Comparison of ENCODE assay signal across 16 mouse cellular contexts in genomic region chr4:98063280-98063679, GRCm38 (mm10).
"Had no signal": no experiment of that assay in that cellular context is flagged by ENCODE, and none has a peak within 500 bp of the region (broad histone marks: within the 10 kb centered on the region; RNA-seq: fewer than 3 reads in every experiment).

No protein-coding gene starts in this region.

- H3K9me3 ChIP-seq: hindbrain, embryonic 15.5 days; limb, embryonic 10.5 days; liver, embryonic 15.5 days; lung, embryonic 15.5 days; midbrain, embryonic 12.5 days; neural tube, embryonic 13.5 days had no signal

- H3K27ac ChIP-seq: hindbrain, embryonic 15.5 days; left cerebral cortex, adult 2 months; limb, embryonic 10.5 days; liver, embryonic 15.5 days; lung, embryonic 15.5 days; midbrain, embryonic 12.5 days had no signal

- H3K4me1 ChIP-seq: hindbrain, embryonic 15.5 days; liver, embryonic 15.5 days; midbrain, embryonic 12.5 days; neural tube, embryonic 13.5 days had no signal

- H3K4me3 ChIP-seq: hindbrain, embryonic 15.5 days; left cerebral cortex, adult 2 months; limb, embryonic 10.5 days; liver, embryonic 15.5 days; lung, embryonic 15.5 days; midbrain, embryonic 12.5 days; neural tube, embryonic 13.5 days had no signal

- H3K27me3 ChIP-seq: hindbrain, embryonic 15.5 days; liver, embryonic 15.5 days; lung, embryonic 15.5 days; midbrain, embryonic 12.5 days; neural tube, embryonic 13.5 days had no signal

- DNase-seq: lung, postnatal 36 days; retina, postnatal 1 day; right cerebral cortex, postnatal 4 days; spleen, adult 18-20 months; thymus, adult 18-20 months; thymus, postnatal 14 days had no signal

- H3K4me2 ChIP-seq: hindbrain, embryonic 15.5 days; liver, embryonic 11.5 days; liver, embryonic 15.5 days; lung, embryonic 15.5 days; midbrain, embryonic 12.5 days; neural tube, embryonic 13.5 days had no signal

- ATAC-seq: intestine, embryonic 16.5 days; midbrain, embryonic 16.5 days had no signal

- H3K9ac ChIP-seq: hindbrain, embryonic 15.5 days; liver, embryonic 15.5 days; lung, embryonic 15.5 days; midbrain, embryonic 12.5 days; neural tube, embryonic 13.5 days had no signal

- H3K36me3 ChIP-seq: hindbrain, embryonic 15.5 days had no signal
